Mouse (Mus musculus): ENCODE results near the gene Slc25a33.

Slc25a33 gene

GRCm38 (mm10) chr4:149728810-149729209 is 45.3 kb downstream of the Slc25a33 start:
- DNase-seq (ENCODE audit: low read depth, low spot score) = no peak

- DNase-seq (ENCODE audit: low read depth, low spot score) = no peak
These were observed 46.4 kb downstream of the Slc25a33 start for GRCm38 (mm10) chr4:149727636-149728035.

DNA sequence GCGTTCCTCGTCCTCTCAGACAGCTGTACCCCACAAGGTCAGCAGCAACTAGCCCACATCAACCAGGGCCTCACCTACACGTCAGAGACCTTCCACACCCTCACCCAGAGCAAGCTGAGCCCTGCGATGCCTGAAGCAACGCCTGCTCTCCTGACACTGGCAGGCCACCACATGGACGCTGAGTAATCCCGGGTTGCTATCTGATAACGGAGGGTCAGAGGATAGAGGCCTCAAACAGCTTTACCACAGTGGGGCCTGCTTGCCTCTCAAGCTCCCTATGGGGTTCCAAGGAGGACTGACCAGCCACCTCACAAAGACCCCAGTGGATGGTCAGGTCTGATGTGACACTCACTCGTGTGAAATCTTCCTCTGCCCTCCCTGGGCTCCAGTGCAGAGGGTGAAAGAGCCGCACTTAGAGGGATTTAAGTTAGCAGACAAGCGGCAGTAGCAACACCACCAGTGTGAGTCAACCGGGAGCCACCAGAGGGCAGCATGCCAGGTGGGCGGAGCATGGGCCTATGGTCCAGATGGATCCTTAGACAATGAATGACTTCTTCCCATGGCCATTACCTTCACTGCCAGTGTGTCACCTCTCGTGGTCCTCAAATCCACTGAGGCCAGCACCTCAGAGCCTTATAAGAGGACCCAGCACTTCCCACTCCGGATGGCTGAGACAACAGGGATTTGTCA is 48.3 kb downstream of the Slc25a33 start:
- peak; percentile 85 for DNase-seq (ENCODE audit: low read depth, low spot score)

- no peak for DNase-seq (ENCODE audit: low read depth, low spot score)
These were observed 49.1 kb downstream of the Slc25a33 start for GRCm38 (mm10) chr4:149724916-149725470.

- DNase-seq (ENCODE audit: low read depth, low spot score) = peak; percentile 77
These were observed 50.0 kb downstream of the Slc25a33 start for GRCm38 (mm10) chr4:149723855-149724731.

DNA sequence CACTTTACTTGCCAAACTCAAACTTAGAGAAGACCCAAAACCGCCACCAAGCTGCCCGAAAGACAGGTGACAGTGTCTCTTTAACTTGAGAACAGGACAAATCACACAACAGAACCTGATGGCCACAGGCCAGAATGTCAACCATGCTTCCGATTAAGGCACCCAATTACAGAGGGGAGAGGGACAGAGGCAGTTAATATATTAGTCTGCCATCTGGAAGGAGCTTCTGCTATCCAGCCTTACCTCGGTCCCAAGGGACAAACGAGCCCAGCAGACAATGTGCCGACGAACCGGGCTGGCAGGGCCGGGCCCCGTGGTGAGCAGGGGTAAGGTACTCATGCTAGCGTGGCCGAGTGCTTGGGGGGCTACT is 51.1 kb downstream of the Slc25a33 start:
- no peak for DNase-seq (ENCODE audit: low read depth, low spot score)

DNA sequence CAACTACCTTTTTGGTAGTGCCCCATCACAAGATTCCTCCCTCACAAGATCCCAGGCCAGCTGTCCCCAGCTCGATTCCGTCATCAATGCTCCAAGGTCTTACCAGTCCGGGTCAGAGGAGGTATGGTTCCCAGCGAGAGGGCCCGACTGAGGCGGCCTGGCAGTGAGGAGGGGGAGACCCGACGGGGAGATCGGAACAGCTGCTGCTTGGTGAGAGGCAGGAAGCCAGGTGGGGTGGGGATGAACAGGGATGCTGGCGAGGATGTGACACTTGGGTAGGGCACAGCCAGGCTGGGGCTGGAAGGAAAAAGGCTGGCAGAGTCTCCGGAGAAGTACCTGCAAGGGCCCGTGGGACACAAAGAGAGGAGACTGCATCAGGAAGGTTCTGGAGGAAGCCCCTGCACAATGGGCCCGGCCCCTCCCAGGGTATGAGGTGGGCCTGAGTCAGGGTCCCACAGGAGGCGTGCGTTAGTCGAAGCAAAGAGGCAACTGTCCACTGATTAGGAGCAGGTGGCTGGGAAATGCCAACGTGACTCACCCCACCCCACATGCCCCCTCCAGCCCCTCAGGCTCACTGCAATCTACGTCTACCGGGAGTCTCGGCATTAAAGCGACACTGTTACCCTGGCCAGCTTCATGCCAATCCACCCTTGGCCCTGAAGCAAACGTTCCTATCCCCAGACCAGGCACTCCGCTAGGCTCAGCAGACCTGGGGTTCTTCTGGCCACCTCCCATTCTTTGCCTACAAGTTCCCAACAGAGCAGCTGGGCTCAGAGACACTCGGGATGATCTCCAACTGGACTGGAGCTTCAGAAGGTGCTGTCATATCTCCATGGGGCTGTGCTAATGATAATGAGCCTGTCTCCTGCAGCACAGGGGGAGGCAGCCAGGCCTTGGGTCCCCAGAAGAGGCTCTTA is 51.7 kb downstream of the Slc25a33 start:
- DNase-seq (ENCODE audit: low read depth, low spot score) = no peak

DNA sequence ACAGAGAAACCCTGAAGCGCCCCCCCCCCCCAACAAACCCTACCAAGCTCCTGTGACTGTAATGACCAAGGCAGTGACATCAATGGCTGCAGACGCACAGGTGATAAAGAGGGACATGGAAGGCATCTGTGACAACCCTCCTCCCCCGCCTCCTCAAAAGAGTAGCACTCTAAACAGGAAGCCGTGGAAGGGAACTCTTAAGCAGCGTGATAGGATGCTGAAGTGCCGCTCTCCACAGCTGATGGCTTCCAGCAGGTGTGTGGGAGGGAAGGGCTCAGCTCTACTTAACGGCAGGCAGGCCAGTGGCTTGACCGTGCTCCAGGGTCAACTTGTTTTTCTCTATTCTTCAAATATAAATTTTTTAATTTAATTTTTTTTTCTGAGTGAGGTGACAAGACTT is 52.9 kb downstream of the Slc25a33 start:
- DNase-seq (ENCODE audit: low read depth, low spot score) = no peak

- peak; percentile 90 for DNase-seq (ENCODE audit: low read depth, low spot score)
These were observed 54.4 kb downstream of the Slc25a33 start for GRCm38 (mm10) chr4:149719686-149720085.

- no peak for DNase-seq (ENCODE audit: low read depth, low spot score)
These were observed 59.5 kb downstream of the Slc25a33 start for GRCm38 (mm10) chr4:149714542-149714941.

DNA sequence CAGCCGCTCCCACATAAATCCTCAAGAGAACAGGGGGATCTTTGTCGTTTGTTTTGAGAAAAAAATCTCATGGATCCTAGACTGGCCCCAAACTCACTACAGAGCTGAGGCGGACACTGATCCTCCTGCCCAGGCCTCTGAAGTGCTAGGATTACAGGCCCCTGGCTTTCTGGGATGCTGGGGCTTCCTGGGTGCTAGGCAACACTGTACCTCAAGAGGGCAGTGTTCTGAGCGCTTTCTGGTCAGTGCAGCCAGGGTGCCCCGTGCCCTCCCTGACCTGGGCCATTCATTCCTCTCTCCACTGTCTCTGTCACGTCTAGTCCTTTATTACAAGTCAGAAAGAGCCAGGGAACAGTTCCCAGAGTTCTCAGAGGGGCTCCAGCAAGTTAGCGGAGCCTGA is 62.1 kb downstream of the Slc25a33 start:
- DNase-seq (ENCODE audit: low read depth, low spot score) = no peak

GRCm38 (mm10) chr4:149711485-149711884 is 62.6 kb downstream of the Slc25a33 start:
- no peak for DNase-seq (ENCODE audit: low read depth, low spot score)

- DNase-seq (ENCODE audit: low read depth, low spot score) = peak; percentile 96
These were observed 63.6 kb downstream of the Slc25a33 start for GRCm38 (mm10) chr4:149710510-149710909.

DNA sequence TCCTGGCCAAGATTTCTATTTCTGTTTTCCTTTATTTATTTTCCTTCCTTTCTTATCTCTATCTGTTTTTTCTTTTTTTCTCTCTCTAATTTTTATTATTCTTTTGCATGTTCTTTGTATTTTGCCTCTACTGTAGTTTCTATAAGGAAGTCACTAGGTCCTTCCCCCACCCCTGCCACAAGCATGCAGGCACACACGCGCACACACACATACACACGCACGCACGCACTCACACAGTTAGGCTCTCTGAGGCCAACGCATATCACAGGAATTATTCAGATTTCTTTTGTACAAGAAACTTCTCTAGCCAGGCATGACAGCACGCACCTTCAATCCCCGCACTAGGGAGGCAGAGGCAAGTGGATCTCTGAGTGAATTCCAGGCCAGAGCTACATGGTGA is 68.1 kb downstream of the Slc25a33 start:
- DNase-seq (ENCODE audit: low read depth, low spot score) = no peak

- DNase-seq (ENCODE audit: low read depth, low spot score) = no peak
These were observed 68.8 kb downstream of the Slc25a33 start for GRCm38 (mm10) chr4:149705298-149705697.

- no peak for DNase-seq (ENCODE audit: low read depth, low spot score)
These were observed 71.7 kb downstream of the Slc25a33 start, which contains the start of gene Pik3cd for GRCm38 (mm10) chr4:149702210-149702979. Gene Pik3cd, minus strand, starts transcription at chr4:149702571.

DNA sequence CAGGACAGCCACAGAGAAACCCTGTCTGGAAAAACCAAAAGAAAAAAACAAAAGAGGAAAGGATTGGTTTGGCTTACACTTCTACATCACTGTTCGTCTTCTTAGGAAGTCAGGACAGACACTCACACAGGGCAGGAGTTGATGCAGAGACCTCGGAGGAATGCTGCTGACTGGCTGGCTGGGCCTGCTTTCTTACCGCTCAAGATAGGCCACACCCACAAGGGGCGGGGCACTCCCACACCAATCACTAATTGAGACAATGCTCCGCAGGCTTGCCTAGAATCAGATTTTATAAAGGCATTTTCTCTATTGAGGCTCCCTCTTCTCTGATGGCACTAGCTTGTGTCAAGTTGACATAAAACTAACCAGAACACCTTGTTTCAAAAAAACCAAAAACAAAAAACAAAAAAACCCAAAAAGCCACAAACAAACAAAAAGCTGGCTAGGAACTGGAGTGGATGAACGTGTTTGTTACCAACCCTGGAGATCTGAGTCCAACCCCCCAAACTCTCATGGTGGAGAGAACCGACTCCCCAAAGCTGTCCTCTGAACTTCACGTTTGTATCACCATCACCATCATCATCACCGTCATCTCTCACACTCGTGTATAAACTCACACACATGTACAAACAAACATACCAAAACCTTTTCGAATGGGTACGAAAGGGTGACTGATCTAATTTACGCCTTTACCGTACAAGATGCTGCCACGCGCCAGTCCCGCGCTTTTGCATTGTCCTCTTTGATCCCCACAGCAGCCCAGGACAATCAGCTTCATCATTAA is 72.5 kb downstream of the Slc25a33 start:
- no peak for DNase-seq (ENCODE audit: low read depth, low spot score)

DNA sequence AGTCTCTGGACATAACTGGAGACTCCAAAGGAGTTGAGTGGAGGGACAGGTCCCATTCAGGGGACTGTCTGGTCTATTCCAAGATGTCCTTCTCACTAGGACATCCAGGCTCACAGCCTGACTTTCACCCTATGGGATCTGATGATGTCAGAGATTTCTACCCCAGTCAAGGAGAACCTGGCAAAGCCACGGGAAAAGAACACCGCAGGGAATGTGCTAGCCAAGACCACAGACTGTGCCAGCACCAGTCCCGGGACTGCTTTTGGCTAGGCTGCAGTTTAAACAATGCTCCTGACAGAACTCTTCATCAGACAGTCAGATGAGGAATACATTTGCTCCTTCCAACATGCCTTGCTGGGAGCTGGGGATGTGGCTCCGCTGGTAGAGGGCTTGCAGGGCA is 74.1 kb downstream of the Slc25a33 start:
- no peak for DNase-seq (ENCODE audit: low read depth, low spot score)

GRCm38 (mm10) chr4:149698197-149698821 is 75.8 kb downstream of the Slc25a33 start:
- DNase-seq (ENCODE audit: low read depth, low spot score) = peak; percentile 83

Data from ZHBTc4 (cell line).